Mouse (Mus musculus) olfactory bulb, adult 2 months (tissue): ENCODE results near the gene Prrg2.

ENCODE experiments used
- CTCF ChIP-seq: fragments of 200-500 bp; IDR thresholded peaks from 2 replicates; pipeline ENCODE4 v1.5.1; 2012; ENCODE audit warnings: low read depth, mild to moderate bottlenecking, low read length, moderate library complexity; ENCODE audit not compliant: insufficient read depth
- POLR2A ChIP-seq: fragments of 200-500 bp; IDR thresholded peaks from 2 replicates; pipeline ENCODE4 v1.6.1; 2012; ENCODE audit warnings: mild to moderate bottlenecking, low read depth, low read length, moderate library complexity; ENCODE audit not compliant: insufficient read depth

DNA sequence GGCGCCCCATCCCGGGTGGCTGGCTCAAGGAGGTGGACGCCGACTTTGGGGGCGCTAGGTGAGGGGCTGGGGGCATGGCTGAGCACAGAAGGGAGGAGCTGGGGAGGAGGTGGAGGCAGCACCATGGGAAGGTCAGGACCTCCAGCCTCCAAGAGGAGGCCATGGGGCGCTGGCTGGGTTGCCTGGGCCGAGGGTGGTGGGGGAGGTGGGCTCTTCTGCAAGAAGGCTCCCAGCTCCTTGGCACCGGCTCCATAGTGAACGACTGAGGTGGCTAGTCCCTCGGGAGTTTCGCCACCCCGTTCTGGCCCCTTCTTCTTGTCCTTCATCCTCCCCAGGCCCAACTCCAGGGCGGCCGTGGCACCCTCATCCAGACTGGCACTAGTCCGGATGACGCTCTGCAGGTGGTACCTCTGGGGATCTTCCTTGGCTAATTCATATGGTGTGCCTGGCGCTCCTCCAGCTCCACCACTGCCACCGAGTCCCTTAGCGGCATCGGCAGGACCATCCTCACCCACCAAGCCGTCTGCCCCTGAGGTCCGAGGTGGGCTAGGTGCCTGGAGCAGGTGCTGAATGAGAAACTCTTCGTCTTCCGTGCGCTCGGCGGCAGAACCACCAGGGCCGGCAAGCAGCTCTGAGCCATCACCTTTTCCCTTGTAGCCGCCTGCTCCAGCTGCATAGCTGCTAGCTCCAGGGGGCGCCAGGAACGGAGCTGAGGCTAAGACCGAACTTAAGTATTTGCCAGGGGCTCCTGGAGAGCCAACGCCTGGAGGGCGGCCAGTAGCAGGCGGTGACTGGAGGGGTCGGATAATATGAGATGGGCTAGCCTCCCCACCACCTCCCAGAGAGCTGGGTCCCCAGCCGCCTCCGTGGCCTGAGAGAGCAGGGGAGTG is 14.2 kb downstream of the Prrg2 start:
- TF ChIP-seq POLR2A (no peak), CTCF (no peak)
